Mouse (Mus musculus) MEL (cell line): ENCODE measurements around the gene Mpv17l. TPM values are rescaled to one million over a fixed set of nuclear protein-coding genes. Genes with fewer than 3 reads are reported as not detected.

Source experiments
- DNase-seq: peaks from one replicate; pipeline ENCODE4 v3.0.0; 2011; ENCODE audit warnings: low read depth, low spot score
- H3K27ac ChIP-seq: 2 replicates; pipeline ENCODE4 v1.5.1; 2012; ENCODE audit warnings: low read depth, mild to moderate bottlenecking, control low read depth, low read length, moderate library complexity; ENCODE audit not compliant: control insufficient read depth
- H3K27me3 ChIP-seq, 2 experiments: fragments of 150-350 bp in 1 of 2; sonication (generic) in 1 of 2; 2 replicates each; pipeline ENCODE4 v1.6.1; 2012; ENCODE audit warnings: low read length in 2 of 2, mild to moderate bottlenecking in 2 of 2, improper control_type of control experiment in 1 of 2, moderate library complexity in 1 of 2; ENCODE audit not compliant: insufficient read depth in 2 of 2, control insufficient read depth in 1 of 2
- H3K36me3 ChIP-seq, 2 experiments: 2 replicates each; pipeline ENCODE4 v1.6.1; 2012 to 2014; ENCODE audit warnings: low read length in 2 of 2, improper control_type of control experiment in 1 of 2, inconsistent platforms in 1 of 2, mild to moderate bottlenecking in 1 of 2; ENCODE audit not compliant: insufficient read depth in 2 of 2, control insufficient read depth in 1 of 2
- H3K4me1 ChIP-seq, 2 experiments: fragments of 150-350 bp in 1 of 2; sonication (generic) in 1 of 2; 2 replicates each; pipeline ENCODE4 v1.6.1; 2012; ENCODE audit warnings: low read length in 2 of 2, improper control_type of control experiment in 1 of 2, mild to moderate bottlenecking in 1 of 2; ENCODE audit not compliant: insufficient read depth in 2 of 2, control insufficient read depth in 1 of 2
- H3K4me3 ChIP-seq, 2 experiments: fragments of 150-350 bp in 1 of 2; sonication (generic) in 1 of 2; 2 replicates each; pipeline ENCODE4 v1.5.1; 2012; ENCODE audit warnings: low read depth in 2 of 2, low read length in 2 of 2, mild to moderate bottlenecking in 2 of 2, moderate library complexity in 2 of 2, control low read depth in 1 of 2, improper control_type of control experiment in 1 of 2; ENCODE audit not compliant: control insufficient read depth in 1 of 2, insufficient read depth in 1 of 2
- H3K79me2 ChIP-seq: 2 replicates; pipeline ENCODE4 v1.6.1; 2012; ENCODE audit warnings: mild to moderate bottlenecking, low read length, moderate library complexity; ENCODE audit not compliant: control insufficient read depth, poor library complexity, insufficient read depth
- H3K9ac ChIP-seq: 2 replicates; pipeline ENCODE4 v1.6.1; 2012; ENCODE audit warnings: low read depth, mild to moderate bottlenecking, control low read depth, low read length, moderate library complexity; ENCODE audit not compliant: control insufficient read depth, poor library complexity, severe bottlenecking
- H3K9me3 ChIP-seq: fragments of 150-350 bp; sonication (generic); replicated peaks from 2 replicates; pipeline ENCODE4 v1.6.1; 2012; ENCODE audit warnings: mild to moderate bottlenecking, low read length, improper control_type of control experiment, moderate library complexity; ENCODE audit not compliant: insufficient read depth
- BHLHE40 ChIP-seq: IDR thresholded peaks from 2 replicates; pipeline ENCODE4 v1.6.1; 2012; ENCODE audit warnings: low read depth, mild to moderate bottlenecking, inconsistent platforms, low read length, improper control_type of control experiment, borderline replicate concordance
- CHD2 ChIP-seq: IDR thresholded peaks from 2 replicates; pipeline ENCODE4 v1.6.1; 2011; ENCODE audit warnings: low read length, improper control_type of control experiment
- CTCF ChIP-seq, 3 experiments: IDR thresholded peaks in 2 of 3; conservative IDR thresholded peaks in 1 of 3; 2 replicates each; pipeline ENCODE4 v1.5.1; 2011 to 2012; ENCODE audit warnings: low read length in 3 of 3, low read depth in 2 of 3, mild to moderate bottlenecking in 2 of 3, improper control_type of control experiment in 1 of 3, inconsistent platforms in 1 of 3, mixed read lengths in 1 of 3, moderate library complexity in 1 of 3; ENCODE audit not compliant: control insufficient read depth in 1 of 3, insufficient read depth in 1 of 3, poor library complexity in 1 of 3, severe bottlenecking in 1 of 3
- EP300 ChIP-seq, 2 experiments: IDR thresholded peaks; 2 replicates each; pipeline ENCODE4 v1.6.1; 2011; ENCODE audit warnings: improper control_type of control experiment in 2 of 2, low read length in 2 of 2, low read depth in 1 of 2, mild to moderate bottlenecking in 1 of 2
- ETS1 ChIP-seq: IDR thresholded peaks from 2 replicates; pipeline ENCODE4 v1.6.1; 2012; ENCODE audit warnings: low read depth, mild to moderate bottlenecking, inconsistent platforms, low read length, improper control_type of control experiment, moderate library complexity
- JUND ChIP-seq: IDR thresholded peaks from 2 replicates; pipeline ENCODE4 v1.6.1; 2011; ENCODE audit warnings: low read depth, mild to moderate bottlenecking, improper control_type of control experiment, low read length
- MAX ChIP-seq: IDR thresholded peaks from 2 replicates; pipeline ENCODE4 v1.6.1; 2011; ENCODE audit warnings: low read length, improper control_type of control experiment
- MAZ ChIP-seq: IDR thresholded peaks from 2 replicates; pipeline ENCODE4 v1.6.1; 2012; ENCODE audit warnings: low read depth, mild to moderate bottlenecking, inconsistent platforms, low read length, improper control_type of control experiment
- MEF2A ChIP-seq: IDR thresholded peaks from 2 replicates; pipeline ENCODE4 v1.6.1; 2014; ENCODE audit warnings: low read depth, mild to moderate bottlenecking, inconsistent platforms, low read length, improper control_type of control experiment; ENCODE audit not compliant: poor library complexity, insufficient replicate concordance, severe bottlenecking; ENCODE audit errors: extremely low read depth
- MXI1 ChIP-seq: IDR thresholded peaks from 2 replicates; pipeline ENCODE4 v1.6.1; 2011; ENCODE audit warnings: mild to moderate bottlenecking, low read depth, low read length, improper control_type of control experiment
- MYB ChIP-seq: IDR thresholded peaks from 2 replicates; pipeline ENCODE4 v1.6.1; 2011; ENCODE audit warnings: mild to moderate bottlenecking, low read depth, low read length, improper control_type of control experiment
- POLR2A ChIP-seq, 2 experiments: IDR thresholded peaks; 2 replicates each; pipeline ENCODE4 v1.6.1; 2011 to 2012; ENCODE audit warnings: low read length in 2 of 2, mild to moderate bottlenecking in 2 of 2, control low read depth in 1 of 2, improper control_type of control experiment in 1 of 2, low read depth in 1 of 2, moderate library complexity in 1 of 2; ENCODE audit not compliant: control insufficient read depth in 1 of 2, insufficient read depth in 1 of 2, poor library complexity in 1 of 2
- POLR2AphosphoS2 ChIP-seq: IDR thresholded peaks from 2 replicates; pipeline ENCODE4 v1.6.1; 2011; ENCODE audit warnings: low read length, improper control_type of control experiment
- POLR2AphosphoS5 ChIP-seq: IDR thresholded peaks from 2 replicates; pipeline ENCODE4 v1.6.1; 2012; ENCODE audit warnings: low read depth, borderline replicate concordance, mild to moderate bottlenecking, inconsistent platforms, low read length, moderate library complexity, mixed read lengths
- RAD21 ChIP-seq: IDR thresholded peaks from 2 replicates; pipeline ENCODE4 v1.6.1; 2011; ENCODE audit warnings: mild to moderate bottlenecking, low read depth, low read length, improper control_type of control experiment
- SIN3A ChIP-seq: IDR thresholded peaks from 2 replicates; pipeline ENCODE4 v1.6.1; 2012; ENCODE audit warnings: low read length, improper control_type of control experiment, inconsistent platforms
- SMC3 ChIP-seq: IDR thresholded peaks from 2 replicates; pipeline ENCODE4 v1.6.1; 2011; ENCODE audit warnings: low read depth, low read length, improper control_type of control experiment
- TCF12 ChIP-seq: IDR thresholded peaks from 2 replicates; pipeline ENCODE4 v1.6.1; 2014; ENCODE audit warnings: low read depth, mild to moderate bottlenecking, inconsistent platforms, low read length, improper control_type of control experiment, moderate library complexity
- UBTF ChIP-seq: IDR thresholded peaks from 2 replicates; pipeline ENCODE4 v1.6.1; 2012; ENCODE audit warnings: low read depth, mild to moderate bottlenecking, inconsistent platforms, low read length, improper control_type of control experiment, moderate library complexity, borderline replicate concordance; ENCODE audit not compliant: insufficient read depth
- USF1 ChIP-seq: IDR thresholded peaks from 2 replicates; pipeline ENCODE4 v1.6.1; 2014; ENCODE audit warnings: low read depth, mild to moderate bottlenecking, inconsistent platforms, low read length, improper control_type of control experiment, moderate library complexity
- ZC3H11A ChIP-seq: IDR thresholded peaks from 2 replicates; pipeline ENCODE4 v1.6.1; 2012; ENCODE audit warnings: low read depth, mild to moderate bottlenecking, inconsistent platforms, low read length, improper control_type of control experiment
- ZMIZ1 ChIP-seq: IDR thresholded peaks from 2 replicates; pipeline ENCODE4 v1.6.1; 2012; ENCODE audit warnings: low read depth, mild to moderate bottlenecking, inconsistent platforms, low read length, improper control_type of control experiment, moderate library complexity
- ZNF384 ChIP-seq: IDR thresholded peaks from 2 replicates; pipeline ENCODE4 v1.6.1; 2012; ENCODE audit warnings: low read depth, mild to moderate bottlenecking, inconsistent platforms, low read length, improper control_type of control experiment
- polyA plus RNA-seq, 2 experiments: library from polyadenylated mRNA; stranded (reverse) in 1 of 2; unstranded in 1 of 2; fragments of >175 nt in 1 of 2; fragments of >200 nt in 1 of 2; gene quantifications; 2 replicates each; pipeline versions ENCODE4 v1.2.1 to v1.2.4; 2012; ENCODE audit warnings: low replicate concordance in 2 of 2, low read depth in 1 of 2; ENCODE audit not compliant: insufficient read length in 2 of 2, insufficient read depth in 1 of 2, missing spikeins in 1 of 2
- total RNA-seq: library from RNA; depleted of rRNA; stranded (reverse); fragments of 300-350 nt; gene quantifications from 2 replicates; pipeline ENCODE4 v1.2.3, GENCODE M21; 2012

Mpv17l gene
- total and polyA plus RNA-seq, 3 experiments: 0.77 to 2.3 TPM; not detected in 1

DNA sequence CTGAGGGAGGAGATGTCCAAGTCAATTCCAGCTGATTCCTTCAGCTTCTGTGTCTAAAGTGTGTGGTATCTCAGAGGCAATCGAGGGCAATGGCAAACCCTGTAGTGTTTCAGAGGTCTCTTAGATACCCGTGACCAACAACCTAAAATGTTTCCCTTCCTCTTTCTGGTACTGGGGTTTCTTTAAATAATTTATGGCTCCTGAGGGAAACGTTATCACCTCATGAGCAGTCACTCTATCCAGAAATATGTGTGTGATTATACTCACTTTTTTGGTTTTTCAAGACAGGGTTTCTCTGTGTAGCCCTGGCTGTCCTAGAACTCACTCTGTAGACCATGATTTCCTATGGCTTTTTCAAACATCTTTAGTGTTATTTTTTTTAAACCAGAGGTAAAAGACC lies 4.3 kb downstream of the Mpv17l start (continued):
- peak; percentile 44; the same call in 1 of the 2 replicates for TF ChIP-seq MXI1
- TF ChIP-seq SMC3: no peak

DNA sequence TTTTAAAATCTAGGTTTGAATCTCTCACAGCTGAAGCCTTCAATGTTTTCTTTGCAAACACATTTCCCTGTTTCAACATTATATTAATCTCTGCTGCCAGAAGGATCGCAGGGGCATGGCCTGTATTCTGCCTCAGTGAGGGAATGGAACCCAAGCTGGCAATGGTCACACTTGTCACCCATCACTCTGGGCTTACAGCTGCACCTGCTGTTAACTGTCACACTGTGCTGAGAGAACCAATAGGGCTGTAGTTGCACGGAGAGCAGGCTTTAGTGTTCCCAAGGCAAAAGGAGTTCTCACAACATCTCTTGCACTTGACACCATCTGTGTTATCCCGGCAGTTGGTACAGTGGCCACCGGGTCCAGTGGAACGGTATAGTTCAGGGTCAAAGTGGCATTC lies 17.1 kb downstream of the Mpv17l start:
- H3K4me1 ChIP-seq: no peaks in the 10 kb centered on the region
- no peaks in the 10 kb centered on the region for H3K27me3 ChIP-seq
- no peak overlapping the region for H3K27ac ChIP-seq
- no peak overlapping the region for H3K4me3 ChIP-seq
- no peaks in the 10 kb centered on the region for H3K79me2 ChIP-seq
- no peak overlapping the region for H3K9ac ChIP-seq
- no peak for TF ChIP-seq CHD2
- no peak for TF ChIP-seq SIN3A
- DNase-seq: no peak
- no peaks in the 10 kb centered on the region for H3K36me3 ChIP-seq
- no peaks in the 10 kb centered on the region for H3K9me3 ChIP-seq

DNA sequence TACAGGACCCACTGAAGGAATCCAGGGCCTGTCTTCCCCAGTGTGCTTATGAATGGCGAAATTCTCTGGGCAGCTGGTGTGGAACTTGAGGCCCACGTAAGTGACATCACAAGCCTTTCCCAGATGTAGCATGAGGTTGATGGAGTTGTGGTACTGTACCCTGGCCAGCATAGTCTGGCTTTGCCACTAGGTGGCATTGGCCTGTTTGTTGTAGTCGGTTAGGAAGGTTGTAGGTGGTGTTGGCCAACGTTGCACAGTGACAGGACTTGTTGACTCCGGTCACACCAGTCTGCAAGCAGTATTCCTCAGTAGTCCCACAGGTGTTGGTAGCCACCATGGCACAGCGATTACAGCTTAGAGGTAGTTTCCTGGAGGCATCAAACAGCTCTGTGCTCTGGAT lies 18.1 kb downstream of the Mpv17l start:
- H3K36me3 ChIP-seq: no peaks in the 10 kb centered on the region
- no peak overlapping the region for H3K9ac ChIP-seq
- DNase-seq: peak; percentile 30
- H3K4me1 ChIP-seq: no peaks in the 10 kb centered on the region
- H3K9me3 ChIP-seq: no peaks in the 10 kb centered on the region
- no peaks in the 10 kb centered on the region for H3K27me3 ChIP-seq
- TF ChIP-seq CTCF (IDR thresholded peaks at IDR 0.05 in 2 of 3, conservative IDR thresholded peaks at IDR 0.05 in 1 of 3; ENCODE audit: control insufficient read depth in 1 of 3, insufficient read depth in 1 of 3, low read depth in 2 of 3, low read length in 3 of 3, poor library complexity in 1 of 3, severe bottlenecking in 1 of 3): peak; percentile 40 to 52 (median 50)
- no peak for TF ChIP-seq UBTF
- no peak for TF ChIP-seq POLR2AphosphoS5
- peak; percentile 63 for TF ChIP-seq SMC3
- no peak for TF ChIP-seq ZNF384
- peak; percentile 45 for TF ChIP-seq RAD21
- no peaks in the 10 kb centered on the region for H3K79me2 ChIP-seq
- no peak overlapping the region for H3K27ac ChIP-seq
- H3K4me3 ChIP-seq: no peak overlapping the region

DNA sequence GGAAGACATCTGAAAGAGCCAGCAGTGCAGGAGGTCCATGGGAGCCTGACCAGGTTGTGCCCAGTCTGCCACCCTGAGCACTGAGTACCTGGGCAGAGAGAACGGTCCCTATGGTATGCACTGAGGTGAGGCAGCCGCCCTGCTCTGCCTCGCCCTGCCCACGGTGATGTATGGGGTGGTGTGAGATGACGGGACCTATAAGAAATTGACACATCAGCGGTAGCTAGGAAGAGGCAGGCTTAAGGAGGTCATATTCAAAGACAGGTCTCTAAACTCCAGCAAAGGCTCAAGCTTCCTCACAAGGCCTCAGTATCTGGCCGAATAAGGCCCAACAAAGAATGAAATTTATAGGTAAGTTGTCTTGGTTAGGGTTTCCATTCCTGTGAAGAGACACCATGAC lies 18.8 kb downstream of the Mpv17l start:
- no peaks in the 10 kb centered on the region for H3K36me3 ChIP-seq
- no peak overlapping the region for H3K27ac ChIP-seq
- no peaks in the 10 kb centered on the region for H3K9me3 ChIP-seq
- H3K79me2 ChIP-seq: no peaks in the 10 kb centered on the region
- no peak for DNase-seq
- no peak overlapping the region for H3K4me3 ChIP-seq
- H3K4me1 ChIP-seq: no peaks in the 10 kb centered on the region
- no peaks in the 10 kb centered on the region for H3K27me3 ChIP-seq
- TF ChIP-seq POLR2AphosphoS2 (no peak), CTCF (IDR thresholded peaks at IDR 0.05 in 2 of 3, conservative IDR thresholded peaks at IDR 0.05 in 1 of 3; ENCODE audit: control insufficient read depth in 1 of 3, insufficient read depth in 1 of 3, low read depth in 2 of 3, low read length in 3 of 3, poor library complexity in 1 of 3, severe bottlenecking in 1 of 3) (no peak), MAX (no peak), TCF12 (no peak), ETS1 (no peak), MYB (no peak), EP300 (IDR thresholded peaks at IDR 0.05; ENCODE audit: low read depth in 1 of 2, low read length in 2 of 2) (no peak), USF1 (no peak), MAZ (no peak), MXI1 (no peak), CHD2 (no peak), POLR2AphosphoS5 (no peak), BHLHE40 (no peak), ZC3H11A (no peak), POLR2A (IDR thresholded peaks at IDR 0.05; ENCODE audit: control insufficient read depth in 1 of 2, insufficient read depth in 1 of 2, low read depth in 1 of 2, low read length in 2 of 2, poor library complexity in 1 of 2) (no peak), UBTF (no peak), MEF2A (no peak), SIN3A (no peak), ZMIZ1 (no peak), JUND (no peak)
- no peak overlapping the region for H3K9ac ChIP-seq
